Comparison of ENCODE assay signal across 19 mouse cellular contexts in the genomic region with DNA sequence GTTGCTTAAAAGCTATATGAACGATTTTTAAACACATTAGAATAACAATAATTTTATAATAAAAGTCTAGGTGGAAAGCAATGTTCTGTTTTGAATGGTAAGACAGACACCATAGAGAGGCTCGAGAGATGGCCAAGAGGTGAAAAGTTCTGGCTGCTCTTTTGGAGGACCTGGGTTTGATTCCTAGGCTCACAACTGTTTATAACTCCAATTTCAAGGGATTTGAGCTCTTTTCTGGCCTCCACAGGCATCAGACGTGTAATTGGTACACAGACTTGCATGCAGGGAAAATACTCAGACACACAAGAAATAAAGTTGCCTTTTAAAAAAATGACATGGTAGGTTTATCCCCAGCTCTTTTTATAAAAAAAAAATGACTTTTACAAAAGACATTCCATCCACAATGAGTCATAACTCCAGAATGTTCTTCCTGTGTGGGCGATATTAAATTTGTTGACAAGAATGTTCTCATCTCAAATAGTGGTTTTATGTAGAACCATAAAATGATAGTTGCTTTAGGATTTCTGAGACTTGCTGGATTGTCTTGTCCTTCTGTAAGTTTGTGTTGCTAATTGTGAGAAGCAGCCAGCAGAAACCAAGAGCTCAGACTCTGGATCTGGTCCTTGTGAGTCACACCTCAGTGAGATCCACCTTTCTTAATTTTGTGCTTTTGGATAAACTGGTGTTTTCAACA. TPM values are rescaled to one million over a fixed set of nuclear protein-coding genes. Genes with fewer than 3 reads are reported as not detected.
DNase-seq lines count a peak whose midpoint lies in the region; ATAC-seq lines count a peak whose summit lies in the region.
"Had no signal": no experiment of that assay in that cellular context is flagged by ENCODE, and none has a peak within 500 bp of the region (broad histone marks: within the 10 kb centered on the region; RNA-seq: fewer than 3 reads in every experiment).

No protein-coding gene starts in this region.

- no peaks in the 10 kb centered on the region for H3K9me3 ChIP-seq in kidney, embryonic 14.5 days (ENCODE audit: control insufficient read depth, low read length)
- H3K9me3 ChIP-seq in forebrain, embryonic 16.5 days (ENCODE audit: control insufficient read depth, low read length): no peaks in the 10 kb centered on the region
- H3K9me3 ChIP-seq: limb, embryonic 12.5 days had no signal

- DNase-seq in kidney, adult 9 months: peak; percentile 37
- DNase-seq in right cerebral cortex, adult 2 months (ENCODE audit: low spot score in 2 of 2): peak; percentile 17 to 32
- no peak for DNase-seq in right cerebral cortex, postnatal 14 days
- DNase-seq in brain, adult 2 months (ENCODE audit: low read depth, low spot score): peak; percentile 79
- DNase-seq: cerebellum, adult 9-10 months; liver, postnatal 0 days; right cerebral cortex, postnatal 4 days had no signal

- no peak overlapping the region for H3K9ac ChIP-seq in kidney, embryonic 14.5 days (ENCODE audit: low read depth, low read length)
- no peak overlapping the region for H3K9ac ChIP-seq in forebrain, embryonic 16.5 days (replicated peaks; ENCODE audit: low read depth, low read length)
- H3K9ac ChIP-seq: limb, embryonic 12.5 days; liver, postnatal 0 days had no signal

- H3K4me3 ChIP-seq in kidney, embryonic 14.5 days (ENCODE audit: low read length): no peak overlapping the region
- no peak overlapping the region for H3K4me3 ChIP-seq in forebrain, embryonic 16.5 days (replicated peaks; ENCODE audit: low read length)
- H3K4me3 ChIP-seq: limb, embryonic 12.5 days had no signal

- no peak overlapping the region for H3K27ac ChIP-seq in kidney, embryonic 14.5 days (ENCODE audit: low read depth, low read length)
- no peak overlapping the region for H3K27ac ChIP-seq in forebrain, embryonic 16.5 days (ENCODE audit: low read length)
- H3K27ac ChIP-seq: limb, embryonic 12.5 days had no signal

- no peaks in the 10 kb centered on the region for H3K36me3 ChIP-seq in kidney, embryonic 14.5 days (ENCODE audit: control insufficient read depth, insufficient read depth, low read length)
- H3K36me3 ChIP-seq in forebrain, embryonic 16.5 days (ENCODE audit: control insufficient read depth, insufficient read depth): no peaks in the 10 kb centered on the region
- H3K36me3 ChIP-seq: limb, embryonic 12.5 days had no signal

- 82% methylated on average over 4 of the region's 4 CpGs for WGBS in kidney, embryonic 14.5 days
- WGBS in forebrain, embryonic 16.5 days: 85% methylated on average over 4 of the region's 4 CpGs

- no peaks in the 10 kb centered on the region for H3K4me1 ChIP-seq in kidney, embryonic 14.5 days (ENCODE audit: control insufficient read depth, insufficient read depth, low read length)
- H3K4me1 ChIP-seq in forebrain, embryonic 16.5 days (replicated peaks; ENCODE audit: control insufficient read depth, insufficient read depth, low read length): no peaks in the 10 kb centered on the region
- H3K4me1 ChIP-seq: limb, embryonic 12.5 days had no signal

- H3K4me2 ChIP-seq in kidney, embryonic 14.5 days (replicated peaks; ENCODE audit: low read depth, low read length): no peak overlapping the region
- no peak overlapping the region for H3K4me2 ChIP-seq in forebrain, embryonic 16.5 days (ENCODE audit: low read length)
- H3K4me2 ChIP-seq: limb, embryonic 12.5 days had no signal

- H3K27me3 ChIP-seq in kidney, embryonic 14.5 days (ENCODE audit: control insufficient read depth, insufficient read depth, low read length): no peaks in the 10 kb centered on the region
- H3K27me3 ChIP-seq in forebrain, embryonic 16.5 days (replicated peaks; ENCODE audit: control insufficient read depth, insufficient read depth, low read length): no peaks in the 10 kb centered on the region
- H3K27me3 ChIP-seq: limb, embryonic 12.5 days had no signal

- no peak for ATAC-seq in kidney, embryonic 14.5 days (ENCODE audit: low FRiP score, low TSS enrichment)
- no peak for ATAC-seq in forebrain, embryonic 16.5 days
- no peak for ATAC-seq in megakaryocyte-erythroid progenitor cell, adult 5-6 weeks (replicated peaks; ENCODE audit: low FRiP score, low TSS enrichment, poor library complexity, severe bottlenecking)
- ATAC-seq: liver, postnatal 0 days had no signal

RNA-seq across cellular contexts. Expression of a gene that starts 12.8 kb away (rescaled TPM):
- polyA plus RNA-seq in kidney, embryonic 14.5 days (2014; fragmentation: Nextera tagmentation; extraction: Ambion mirVana): 15.2 and 23.2 TPM in 2 replicates
- polyA plus RNA-seq in forebrain, embryonic 16.5 days (2015; fragmentation: Nextera tagmentation; extraction: Ambion mirVana): 12.9 and 13.5 TPM in 2 replicates
- total RNA-seq in megakaryocyte-erythroid progenitor cell, adult 5-6 weeks (2014; fragmentation: Nextera tagmentation): 59.9 and 75.9 TPM in 2 replicates
- total RNA-seq in megakaryocyte-erythroid progenitor cell, adult 5-6 weeks (2017): 63.8 and 90.7 TPM in 2 replicates

RNA-seq across cellular contexts. Expression of a gene that starts 18.6 kb away (rescaled TPM):
- not detected in 2 replicates for polyA plus RNA-seq in kidney, embryonic 14.5 days (2014; fragmentation: Nextera tagmentation; extraction: Ambion mirVana)
- not detected in 2 replicates for polyA plus RNA-seq in forebrain, embryonic 16.5 days (2015; fragmentation: Nextera tagmentation; extraction: Ambion mirVana)
- total RNA-seq in megakaryocyte-erythroid progenitor cell, adult 5-6 weeks (2014; fragmentation: Nextera tagmentation): not detected in 2 replicates
- not detected in 2 replicates for total RNA-seq in megakaryocyte-erythroid progenitor cell, adult 5-6 weeks (2017)
- total RNA-seq: ES-E14; gastrocnemius, adult 18-20 months; heart, postnatal 10 days; monocyte, adult 5-6 weeks; neutrophil, adult 5-6 weeks had no signal
- polyA plus RNA-seq: brain, embryonic 14.5 days; limb, embryonic 12.5 days; liver, postnatal 0 days; stomach, embryonic 16.5 days; urinary bladder, adult 2 months had no signal

RNA-seq across cellular contexts. Expression of a gene that starts 30.9 kb away (rescaled TPM):
- polyA plus RNA-seq in kidney, embryonic 14.5 days (2014; fragmentation: Nextera tagmentation; extraction: Ambion mirVana): 13.5 and 19.7 TPM in 2 replicates
- 15.7 and 18.5 TPM in 2 replicates for polyA plus RNA-seq in forebrain, embryonic 16.5 days (2015; fragmentation: Nextera tagmentation; extraction: Ambion mirVana)
- total RNA-seq in megakaryocyte-erythroid progenitor cell, adult 5-6 weeks (2014; fragmentation: Nextera tagmentation): 35.1 and 35.7 TPM in 2 replicates
- total RNA-seq in megakaryocyte-erythroid progenitor cell, adult 5-6 weeks (2017): 33.8 and 38.9 TPM in 2 replicates
- total RNA-seq: monocyte, adult 5-6 weeks had no signal
